Mouse (Mus musculus): ENCODE data around the gene Pbx4. TPM values are rescaled to one million over a fixed set of nuclear protein-coding genes. Genes with fewer than 3 reads are reported as not detected.

Pbx4 gene
- polyA plus RNA-seq, 1 experiment from 2014 or later, result 62.3 TPM

DNA sequence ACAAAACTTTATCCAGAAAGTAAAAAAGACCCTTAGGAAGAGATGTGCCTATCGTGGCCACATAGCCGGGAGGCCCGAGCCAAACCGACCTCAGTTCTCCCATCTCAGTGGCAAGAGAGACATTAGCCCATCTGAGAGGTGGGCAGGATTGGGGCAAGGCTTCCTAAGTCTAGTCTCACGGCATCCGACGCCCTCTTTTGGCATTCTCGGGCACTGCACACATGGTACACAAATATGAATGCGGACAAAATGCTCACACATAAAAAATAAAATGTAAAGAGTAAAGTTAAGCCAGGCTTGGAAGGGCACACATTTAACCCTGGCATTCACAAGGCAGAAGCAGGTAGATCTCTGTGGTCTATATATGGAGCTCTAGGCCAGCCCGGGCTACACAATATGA, 21.6 kb downstream of the Pbx4 start:
- WGBS, result 97% methylated on average over 10 of the region's 10 CpGs
- H3K4me2 ChIP-seq (ENCODE audit: low read length), result no peak overlapping the region
- peaks cover 2% of the 10 kb centered on the region; the same call in 1 of the 2 replicates for H3K36me3 ChIP-seq (ENCODE audit: control insufficient read depth, insufficient read depth, low read length)
- no peaks in the 10 kb centered on the region for H3K27me3 ChIP-seq (ENCODE audit: control insufficient read depth, insufficient read depth, low read length)
- no peak overlapping the region for H3K4me3 ChIP-seq (replicated peaks; ENCODE audit: low read depth, low read length)
- H3K4me1 ChIP-seq (ENCODE audit: control insufficient read depth, insufficient read depth, low read length), result no peaks in the 10 kb centered on the region
- no peak for DNase-seq
- no peak for ATAC-seq (ENCODE audit: low FRiP score, low TSS enrichment)
- no peaks in the 10 kb centered on the region for H3K9me3 ChIP-seq (ENCODE audit: control insufficient read depth, low read length)
- no peak overlapping the region for H3K27ac ChIP-seq (replicated peaks; ENCODE audit: low read depth, low read length)
- H3K9ac ChIP-seq (replicated peaks; ENCODE audit: low read length), result no peak overlapping the region

DNA sequence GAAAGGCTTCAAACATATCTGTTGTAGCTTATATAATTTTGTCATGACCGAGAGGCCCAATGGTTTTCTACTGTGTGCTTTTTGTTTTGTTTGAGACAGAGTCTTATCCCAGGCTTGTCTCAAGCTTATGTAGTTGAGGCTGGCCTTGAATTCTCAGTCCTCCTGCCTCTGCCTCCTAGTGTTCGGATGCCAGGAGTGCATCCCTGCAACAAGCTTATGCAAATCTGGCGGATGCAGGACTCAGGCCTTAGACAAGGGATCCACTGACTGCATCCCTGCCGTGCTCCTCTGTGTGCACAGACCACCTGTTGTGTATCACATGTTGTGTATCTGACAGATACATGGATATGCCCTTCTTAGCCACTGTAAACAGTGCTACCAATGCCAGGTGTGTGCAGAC, 28.5 kb downstream of the Pbx4 start:
- Histone ChIP-seq H3K27ac (replicated peaks; ENCODE audit: low read depth, low read length) (no peak overlapping the region), H3K36me3 (ENCODE audit: control insufficient read depth, insufficient read depth, low read length) (peaks cover 49% of the 10 kb centered on the region), H3K4me2 (ENCODE audit: low read length) (no peak overlapping the region), H3K9me3 (ENCODE audit: control insufficient read depth, low read length) (no peaks in the 10 kb centered on the region), H3K9ac (replicated peaks; ENCODE audit: low read length) (no peak overlapping the region), H3K4me1 (ENCODE audit: control insufficient read depth, insufficient read depth, low read length) (no peaks in the 10 kb centered on the region), H3K27me3 (ENCODE audit: control insufficient read depth, insufficient read depth, low read length) (no peaks in the 10 kb centered on the region), H3K4me3 (replicated peaks; ENCODE audit: low read depth, low read length) (no peak overlapping the region)
- ATAC-seq (ENCODE audit: low FRiP score, low TSS enrichment), result no peak
- peak; percentile 19 for DNase-seq
- WGBS, result 53% methylated on average over 4 of the region's 4 CpGs

DNA sequence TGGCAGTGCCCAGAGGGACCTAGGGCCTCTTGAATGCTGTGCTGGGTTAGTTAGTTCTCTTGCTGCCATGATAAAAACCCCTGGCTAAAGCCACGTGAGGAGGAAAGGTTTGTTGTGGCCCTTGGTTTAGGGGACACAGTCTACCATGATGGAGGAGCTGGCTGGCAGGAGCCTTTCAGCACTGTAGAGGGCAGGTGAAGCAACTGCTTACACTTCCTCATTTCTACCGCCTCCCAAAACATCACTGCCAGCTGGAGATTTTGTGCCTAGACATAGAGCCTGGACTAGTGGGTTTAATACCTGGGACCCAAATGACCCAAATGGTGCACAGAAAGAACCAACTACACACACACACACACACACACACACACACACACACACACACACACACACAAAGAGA, 29.0 kb downstream of the Pbx4 start:
- no peaks in the 10 kb centered on the region for H3K9me3 ChIP-seq (ENCODE audit: control insufficient read depth, low read length)
- peaks cover 50% of the 10 kb centered on the region for H3K36me3 ChIP-seq (ENCODE audit: control insufficient read depth, insufficient read depth, low read length)
- no peak overlapping the region for H3K9ac ChIP-seq (replicated peaks; ENCODE audit: low read length)
- no peak overlapping the region for H3K4me3 ChIP-seq (replicated peaks; ENCODE audit: low read depth, low read length)
- H3K27ac ChIP-seq (replicated peaks; ENCODE audit: low read depth, low read length), result no peak overlapping the region
- no peaks in the 10 kb centered on the region for H3K4me1 ChIP-seq (ENCODE audit: control insufficient read depth, insufficient read depth, low read length)
- whole genome bisulfite sequencing, result 66% methylated on average over 2 of the region's 2 CpGs
- DNase-seq (no peak), ATAC-seq (ENCODE audit: low FRiP score, low TSS enrichment) (no peak)
- no peak overlapping the region for H3K4me2 ChIP-seq (ENCODE audit: low read length)
- no peaks in the 10 kb centered on the region for H3K27me3 ChIP-seq (ENCODE audit: control insufficient read depth, insufficient read depth, low read length)

DNA sequence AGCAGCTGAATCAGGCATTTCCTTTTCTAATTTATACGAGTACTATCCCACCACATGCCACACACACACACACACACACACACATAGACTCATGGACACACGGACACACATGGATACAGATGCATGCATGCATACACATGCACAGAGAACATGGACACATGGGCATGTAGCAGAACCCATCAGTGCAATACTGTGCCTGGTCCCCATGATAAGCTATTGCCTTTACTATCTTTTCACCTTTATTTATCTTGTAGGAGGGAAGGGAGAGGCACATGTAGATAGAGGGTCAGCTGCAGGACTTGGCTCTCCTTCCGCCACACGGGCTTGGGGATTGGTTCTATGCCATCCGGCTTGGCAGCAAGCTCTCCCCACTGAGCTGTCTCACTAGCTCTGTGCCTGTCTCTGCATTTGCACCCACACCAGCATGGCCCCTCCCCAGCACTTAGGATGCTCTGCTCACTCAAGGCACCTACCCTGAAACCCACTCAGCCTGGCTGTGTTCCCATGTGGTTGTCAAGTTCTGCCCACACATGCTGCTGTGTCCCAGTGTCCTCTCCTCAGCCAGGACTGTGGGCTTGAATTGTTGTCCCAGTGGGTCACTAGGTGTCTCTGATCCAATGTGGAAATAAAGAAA, 31.2 kb downstream of the Pbx4 start:
- H3K27ac ChIP-seq (replicated peaks; ENCODE audit: low read depth, low read length), result no peak overlapping the region
- H3K4me3 ChIP-seq (replicated peaks; ENCODE audit: low read depth, low read length), result no peak overlapping the region
- no peak overlapping the region for H3K9ac ChIP-seq (replicated peaks; ENCODE audit: low read length)
- H3K36me3 ChIP-seq (ENCODE audit: control insufficient read depth, insufficient read depth, low read length), result peaks cover 50% of the 10 kb centered on the region
- no peaks in the 10 kb centered on the region for H3K9me3 ChIP-seq (ENCODE audit: control insufficient read depth, low read length)
- no peaks in the 10 kb centered on the region for H3K4me1 ChIP-seq (ENCODE audit: control insufficient read depth, insufficient read depth, low read length)
- no peaks in the 10 kb centered on the region for H3K27me3 ChIP-seq (ENCODE audit: control insufficient read depth, insufficient read depth, low read length)
- ATAC-seq (ENCODE audit: low FRiP score, low TSS enrichment) (no peak), DNase-seq (no peak)
- 91% methylated on average over 5 of the region's 5 CpGs for WGBS
- H3K4me2 ChIP-seq (ENCODE audit: low read length), result no peak overlapping the region

DNA sequence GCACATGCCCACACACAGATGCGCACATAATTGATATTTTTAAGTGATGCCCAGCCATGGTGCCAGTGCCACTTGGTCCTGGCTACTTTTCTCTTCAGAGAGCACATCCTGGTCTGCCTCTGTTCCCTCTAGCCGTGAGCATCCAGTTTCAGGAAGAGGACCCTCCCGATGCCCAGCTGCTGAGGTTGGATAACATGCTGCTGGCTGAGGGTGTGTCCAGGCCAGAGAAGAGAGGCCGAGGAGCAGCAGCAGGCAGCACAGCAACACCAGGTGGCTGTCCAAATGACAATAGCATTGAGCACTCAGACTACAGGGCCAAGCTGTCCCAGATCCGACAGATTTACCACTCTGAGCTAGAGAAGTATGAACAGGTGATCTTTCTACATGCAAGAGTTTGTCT, 31.9 kb downstream of the Pbx4 start:
- Histone ChIP-seq H3K4me2 (ENCODE audit: low read length) (no peak overlapping the region), H3K9ac (replicated peaks; ENCODE audit: low read length) (no peak overlapping the region), H3K36me3 (ENCODE audit: control insufficient read depth, insufficient read depth, low read length) (peaks cover 45% of the 10 kb centered on the region), H3K9me3 (ENCODE audit: control insufficient read depth, low read length) (no peaks in the 10 kb centered on the region), H3K4me3 (replicated peaks; ENCODE audit: low read depth, low read length) (no peak overlapping the region), H3K27ac (replicated peaks; ENCODE audit: low read depth, low read length) (no peak overlapping the region), H3K27me3 (ENCODE audit: control insufficient read depth, insufficient read depth, low read length) (no peaks in the 10 kb centered on the region), H3K4me1 (ENCODE audit: control insufficient read depth, insufficient read depth, low read length) (no peaks in the 10 kb centered on the region)
- 88% methylated on average over 5 of the region's 5 CpGs for WGBS
- no peak for DNase-seq
- ATAC-seq (ENCODE audit: low FRiP score, low TSS enrichment), result no peak

DNA sequence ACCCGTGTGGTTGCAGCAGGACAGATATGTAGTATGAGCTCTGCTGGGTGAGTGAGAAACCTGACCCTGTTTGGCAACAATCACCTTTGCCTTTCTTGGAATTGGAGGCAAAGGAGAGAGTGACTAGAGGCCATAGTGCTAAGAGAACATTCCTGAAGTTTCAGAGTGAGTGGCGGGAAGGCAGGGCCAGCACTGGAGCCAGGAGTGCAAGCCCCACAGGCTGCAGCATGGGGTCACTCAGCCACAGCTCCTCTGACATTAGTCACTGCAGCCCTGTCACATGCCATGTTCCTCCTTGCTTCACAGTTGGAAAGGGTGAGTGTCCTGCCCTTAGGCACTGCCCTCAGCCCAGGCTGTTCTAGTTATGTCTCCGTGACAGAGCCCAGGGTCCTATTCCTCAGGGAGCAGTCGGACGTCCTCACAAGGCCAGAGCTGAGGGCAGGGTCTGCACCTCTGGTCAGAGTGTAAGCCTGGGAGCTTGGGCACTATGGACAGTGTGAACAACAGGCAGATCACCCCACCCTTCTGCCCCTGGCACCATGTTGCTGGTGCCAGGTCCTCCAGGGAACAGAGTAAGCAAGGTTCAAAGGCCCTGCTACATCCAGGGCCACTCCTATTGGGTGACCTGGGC, 35.5 kb downstream of the Pbx4 start:
- H3K9ac ChIP-seq (replicated peaks; ENCODE audit: low read length), result no peak overlapping the region
- H3K27me3 ChIP-seq (ENCODE audit: control insufficient read depth, insufficient read depth, low read length), result no peaks in the 10 kb centered on the region
- 85% methylated on average over 5 of the region's 5 CpGs for WGBS
- no peaks in the 10 kb centered on the region for H3K9me3 ChIP-seq (ENCODE audit: control insufficient read depth, low read length)
- H3K36me3 ChIP-seq (ENCODE audit: control insufficient read depth, insufficient read depth, low read length), result peaks cover 43% of the 10 kb centered on the region
- H3K4me3 ChIP-seq (replicated peaks; ENCODE audit: low read depth, low read length), result no peak overlapping the region
- H3K4me1 ChIP-seq (ENCODE audit: control insufficient read depth, insufficient read depth, low read length), result no peaks in the 10 kb centered on the region
- H3K27ac ChIP-seq (replicated peaks; ENCODE audit: low read depth, low read length), result no peak overlapping the region
- ATAC-seq (ENCODE audit: low FRiP score, low TSS enrichment) (no peak), DNase-seq (no peak)
- H3K4me2 ChIP-seq (ENCODE audit: low read length), result no peak overlapping the region

DNA sequence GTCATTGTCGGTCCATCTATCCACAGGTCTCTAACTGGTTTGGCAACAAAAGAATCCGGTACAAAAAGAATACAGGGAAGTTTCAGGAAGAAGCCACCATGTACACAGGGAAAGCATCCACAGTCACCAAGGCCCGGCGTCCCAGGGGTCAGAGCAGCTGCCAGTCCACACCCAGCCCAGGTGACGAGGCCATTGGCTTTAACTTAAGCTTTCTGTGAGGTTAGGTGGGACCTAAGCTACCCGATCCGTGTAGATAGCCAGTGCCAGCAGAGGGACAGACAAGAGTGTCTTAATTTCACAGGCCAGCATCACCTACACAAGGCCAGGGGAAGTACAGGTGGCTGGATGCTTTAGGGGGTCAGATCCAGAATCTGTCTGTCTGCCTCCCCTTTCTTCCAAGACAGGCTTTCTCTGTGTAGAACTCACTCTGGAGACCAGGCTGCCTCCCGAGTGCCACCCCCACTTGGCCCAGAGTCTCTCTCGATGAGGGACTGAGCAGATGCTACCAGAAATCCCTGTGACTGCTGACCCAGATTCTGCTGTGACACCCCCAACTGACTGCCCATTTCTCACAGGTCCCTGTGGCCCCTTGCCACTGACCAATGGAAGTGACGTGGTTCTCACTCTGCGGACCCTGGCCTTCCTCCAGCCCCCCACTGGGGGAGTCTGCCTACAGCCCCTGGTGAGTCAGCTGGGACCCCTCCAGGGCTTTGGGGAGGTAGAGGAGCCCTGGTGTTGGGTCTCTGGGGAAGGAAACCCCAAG, 37.9 kb downstream of the Pbx4 start:
- no peak overlapping the region for H3K27ac ChIP-seq (replicated peaks; ENCODE audit: low read depth, low read length)
- DNase-seq, result no peak
- H3K4me1 ChIP-seq (ENCODE audit: control insufficient read depth, insufficient read depth, low read length), result no peaks in the 10 kb centered on the region

DNA sequence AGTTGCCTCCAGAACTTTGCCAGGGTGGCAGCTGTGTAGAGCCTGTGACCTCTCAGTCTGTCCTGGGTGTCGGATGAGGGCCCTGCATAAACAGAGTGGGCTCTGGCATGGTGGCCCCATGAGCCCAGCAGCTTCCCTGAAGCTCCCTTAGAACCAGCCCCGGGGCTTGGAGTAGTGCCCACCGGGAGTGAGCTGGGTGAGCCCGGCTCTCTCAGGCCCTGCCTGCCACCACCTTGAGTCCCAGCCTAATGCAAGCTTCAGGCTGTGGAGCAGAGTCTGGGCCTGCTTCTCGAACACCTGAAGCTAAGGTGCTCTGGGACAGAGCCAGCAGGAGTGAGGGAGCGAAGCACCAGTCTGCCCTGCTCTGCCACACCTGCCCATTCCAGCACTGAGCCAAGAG, 38.6 kb downstream of the Pbx4 start:
- H3K27ac ChIP-seq (replicated peaks; ENCODE audit: low read depth, low read length), result no peak overlapping the region
- ATAC-seq (ENCODE audit: low FRiP score, low TSS enrichment) (no peak), DNase-seq (no peak)
- H3K36me3 ChIP-seq (ENCODE audit: control insufficient read depth, insufficient read depth, low read length), result peaks cover 24% of the 10 kb centered on the region
- 90% methylated on average over 6 of the region's 6 CpGs for WGBS
- H3K9me3 ChIP-seq (ENCODE audit: control insufficient read depth, low read length), result no peaks in the 10 kb centered on the region
- H3K4me3 ChIP-seq (replicated peaks; ENCODE audit: low read depth, low read length), result no peak overlapping the region
- H3K9ac ChIP-seq (replicated peaks; ENCODE audit: low read length), result no peak overlapping the region
- H3K4me1 ChIP-seq (ENCODE audit: control insufficient read depth, insufficient read depth, low read length), result no peaks in the 10 kb centered on the region
- H3K27me3 ChIP-seq (ENCODE audit: control insufficient read depth, insufficient read depth, low read length), result no peaks in the 10 kb centered on the region
- H3K4me2 ChIP-seq (ENCODE audit: low read length), result no peak overlapping the region

More for the DNA sequence above, 37.9 kb downstream of the Pbx4 start:
- Histone ChIP-seq H3K4me2 (ENCODE audit: low read length) (no peak overlapping the region), H3K27me3 (ENCODE audit: control insufficient read depth, insufficient read depth, low read length) (no peaks in the 10 kb centered on the region), H3K9ac (replicated peaks; ENCODE audit: low read length) (no peak overlapping the region), H3K4me3 (replicated peaks; ENCODE audit: low read depth, low read length) (no peak overlapping the region), H3K9me3 (ENCODE audit: control insufficient read depth, low read length) (no peaks in the 10 kb centered on the region), H3K36me3 (ENCODE audit: control insufficient read depth, insufficient read depth, low read length) (peaks cover 32% of the 10 kb centered on the region)
- 87% methylated on average over 11 of the region's 11 CpGs for WGBS
- no peak for ATAC-seq (ENCODE audit: low FRiP score, low TSS enrichment)
